Mouse (Mus musculus) gastrocnemius, adult 8-10 months (tissue): ENCODE measurements around the gene Atp1b3. TPM values are rescaled to one million over a fixed set of nuclear protein-coding genes. Genes with fewer than 3 reads are reported as not detected.

Source experiments
- total RNA-seq, 4 experiments: library from RNA; stranded (reverse); gene quantifications; 2 replicates each; pipeline ENCODE4 v1.2.4; 2022

Atp1b3 gene
- total RNA-seq, 4 experiments from 2014 or later = 20.9 to 28.8 (median 27.0) TPM

Other genes with a start within 250 kb of the Atp1b3 start
- gene Gk5, start 245.1 kb downstream of the Atp1b3 start, total RNA-seq = 1 to 10 TPM; 1.0 to 1.7 (median 1.3) TPM
- gene Tfdp2, start 168.2 kb downstream of the Atp1b3 start, total RNA-seq = 10 to 100 TPM; 46.1 to 71.6 (median 48.1) TPM
- gene Rnf7, start 114.2 kb upstream of the Atp1b3 start, total RNA-seq = 10 to 100 TPM; 70.5 to 81.9 (median 77.8) TPM
- under 1 TPM in 1 of 4 experiments, not detected in 3; 0.15 TPM for gene Gm28729, start 160.8 kb upstream of the Atp1b3 start, total RNA-seq